ENCODE assay signal across 31 mouse cellular contexts in genomic region chr7:67245255-67245654, GRCm38 (mm10). TPM values are rescaled to one million over a fixed set of nuclear protein-coding genes. Genes with fewer than 3 reads are reported as not detected.
DNase-seq lines count a peak whose midpoint lies in the region; ATAC-seq and TF ChIP-seq lines count a peak whose summit lies in the region.
"Had no signal": no experiment of that assay in that cellular context is flagged by ENCODE, and none has a peak within 500 bp of the region (broad histone marks: within the 10 kb centered on the region; RNA-seq: fewer than 3 reads in every experiment).

No protein-coding gene starts in this region.

- H3K4me1 ChIP-seq in heart, postnatal 0 days (ENCODE audit: control insufficient read depth, insufficient read depth): 0 out of 2 replicates have a peak, but pooled peaks cover 10% of the 10 kb centered on the region
- H3K4me1 ChIP-seq in liver, postnatal 0 days (ENCODE audit: insufficient read depth): no peaks in the 10 kb centered on the region
- H3K4me1 ChIP-seq: embryonic facial prominence, embryonic 10.5 days; embryonic facial prominence, embryonic 13.5 days; forebrain, embryonic 10.5 days; forebrain, embryonic 13.5 days had no signal

- no peak for DNase-seq in heart, postnatal 0 days (ENCODE audit: low spot score)
- no peak for DNase-seq in heart, postnatal 4 days
- no peak for DNase-seq in liver, postnatal 0 days
- no peak for DNase-seq in liver
- no peak for DNase-seq in cerebellum, adult 11-12 months
- DNase-seq: adrenal gland, adult 2 months; adrenal gland, postnatal 14 days; B cell, adult 2 months; cerebellum, adult 11 months; cerebellum, adult 8-10 months; cerebellum, postnatal 10 days; cerebellum, postnatal 36 days; embryo, embryonic 11 days; gastrocnemius, adult 2 months; gastrocnemius, postnatal 14 days; heart, adult 18-20 months; heart, postnatal 36 days had no signal

- peak overlapping the region; percentile 51; the same call in 1 of the 2 replicates for H3K27ac ChIP-seq in heart, postnatal 0 days (ENCODE audit: low read depth)
- no peak overlapping the region for H3K27ac ChIP-seq in liver, postnatal 0 days (ENCODE audit: low read depth)
- H3K27ac ChIP-seq: embryonic facial prominence, embryonic 10.5 days; embryonic facial prominence, embryonic 13.5 days; forebrain, embryonic 10.5 days; forebrain, embryonic 13.5 days; hindbrain, embryonic 14.5 days; hindbrain, postnatal 0 days had no signal

- H3K9ac ChIP-seq in heart, postnatal 0 days (replicated peaks; ENCODE audit: low read depth, low read length): no peak overlapping the region
- H3K9ac ChIP-seq in liver, postnatal 0 days (replicated peaks): no peak overlapping the region
- H3K9ac ChIP-seq: embryonic facial prominence, embryonic 13.5 days; forebrain, embryonic 13.5 days; heart, embryonic 12.5 days; hindbrain, embryonic 14.5 days had no signal

- TF ChIP-seq EP300 in heart, postnatal 0 days (IDR thresholded peaks at IDR 0.05; ENCODE audit: low read depth): no peak
- TF ChIP-seq EP300 in liver, postnatal 0 days (IDR thresholded peaks at IDR 0.05; ENCODE audit: low read depth): peak; percentile 72; the same call in 1 of the 2 replicates

- no peak for ATAC-seq in heart, postnatal 0 days (ENCODE audit: insufficient read depth, low read depth)
- ATAC-seq in liver, postnatal 0 days: no peak
- ATAC-seq in megakaryocyte-erythroid progenitor cell, adult 5-6 weeks (replicated peaks; ENCODE audit: low FRiP score, low TSS enrichment, poor library complexity, severe bottlenecking): peak; percentile 48; the same call in 1 of the 2 replicates
- ATAC-seq: forebrain, embryonic 13.5 days; forebrain, embryonic 16.5 days; hindbrain, postnatal 0 days; inflammation-experienced regulatory T-cells, adult 6 months; intestine, embryonic 16.5 days had no signal

- H3K9me3 ChIP-seq in heart, postnatal 0 days (replicated peaks; ENCODE audit: control insufficient read depth, low read length): no peaks in the 10 kb centered on the region
- H3K9me3 ChIP-seq in liver, postnatal 0 days (ENCODE audit: low read length): no peaks in the 10 kb centered on the region
- H3K9me3 ChIP-seq: embryonic facial prominence, embryonic 10.5 days; embryonic facial prominence, embryonic 13.5 days; forebrain, embryonic 10.5 days; forebrain, embryonic 13.5 days; G1E; heart, embryonic 12.5 days had no signal

- no peak overlapping the region for H3K4me3 ChIP-seq in heart, postnatal 0 days (ENCODE audit: low read depth, low read length)
- no peak overlapping the region for H3K4me3 ChIP-seq in liver, postnatal 0 days (ENCODE audit: low read depth, low read length)
- H3K4me3 ChIP-seq: embryonic facial prominence, embryonic 10.5 days; embryonic facial prominence, embryonic 13.5 days; erythroblast, embryonic 14.5 days; forebrain, embryonic 10.5 days; forebrain, embryonic 13.5 days; gastrocnemius, adult 2 months; heart, embryonic 12.5 days had no signal

- H3K27me3 ChIP-seq in heart, postnatal 0 days (ENCODE audit: control insufficient read depth, insufficient read depth, low read length): no peaks in the 10 kb centered on the region
- no peaks in the 10 kb centered on the region for H3K27me3 ChIP-seq in liver, postnatal 0 days (ENCODE audit: insufficient read depth, low read length)
- H3K27me3 ChIP-seq: CH12.LX; embryonic facial prominence, embryonic 13.5 days; forebrain, embryonic 13.5 days; heart, embryonic 12.5 days had no signal

- WGBS in heart, postnatal 0 days: 50% methylated on average over 1 of the region's 1 CpGs
- WGBS in liver, postnatal 0 days (ENCODE audit: insufficient replicate concordance): 50% methylated on average over 1 of the region's 1 CpGs

- no peak for TF ChIP-seq CTCF in heart, postnatal 0 days (IDR thresholded peaks at IDR 0.05; ENCODE audit: low read depth)
- no peak for TF ChIP-seq CTCF in liver, postnatal 0 days (IDR thresholded peaks at IDR 0.05; ENCODE audit: low read depth)

- H3K36me3 ChIP-seq in heart, postnatal 0 days (replicated peaks; ENCODE audit: control insufficient read depth, insufficient read depth, low read length): peaks cover 33% of the 10 kb centered on the region
- H3K36me3 ChIP-seq in liver, postnatal 0 days (replicated peaks; ENCODE audit: insufficient read depth, low read length): peaks cover 15% of the 10 kb centered on the region

- no peak overlapping the region for H3K4me2 ChIP-seq in heart, postnatal 0 days (ENCODE audit: low read depth, low read length)
- H3K4me2 ChIP-seq in liver, postnatal 0 days (ENCODE audit: low read depth, low read length): no peak overlapping the region
- H3K4me2 ChIP-seq: embryonic facial prominence, embryonic 13.5 days; forebrain, embryonic 13.5 days; heart, embryonic 12.5 days; hindbrain, embryonic 14.5 days had no signal

RNA-seq across cellular contexts. Expression of gene Lysmd4, which starts 22.9 kb away (rescaled TPM):
- total RNA-seq in heart, postnatal 0 days (2014; rRNA removed; ENCODE audit: low replicate concordance): 15.1 and 15.9 TPM in 2 replicates
- polyA plus RNA-seq in heart, postnatal 0 days (2015; fragmentation: Nextera tagmentation; extraction: Ambion mirVana): 14.8 and 15.0 TPM in 2 replicates
- total RNA-seq in heart, postnatal 4 days (2021): 10 to 100 TPM; 14.2 to 14.4 TPM
- polyA plus RNA-seq in liver, postnatal 0 days (2015; fragmentation: Nextera tagmentation; extraction: Ambion mirVana): 3.6 and 4.2 TPM in 2 replicates
- total RNA-seq in megakaryocyte-erythroid progenitor cell, adult 5-6 weeks (2014; fragmentation: Nextera tagmentation): 4.8 TPM in 2 replicates
- total RNA-seq in megakaryocyte-erythroid progenitor cell, adult 5-6 weeks (2017): 1.7 and 4.3 TPM in 2 replicates
